Mouse (Mus musculus): ENCODE results near the gene Clic3. TPM values are rescaled to one million over a fixed set of nuclear protein-coding genes. Genes with fewer than 3 reads are reported as not detected.
A peak's percentile ranks its signal among the peaks of the same experiment; 100 is the strongest.

Gene Clic3
- polyA plus RNA-seq, 1 experiment from 2014 or later = 3.7 TPM

GRCm38 (mm10) chr2:25493476-25493961, 36.9 kb downstream of the Clic3 start, which contains the start of gene Lcn12:
Gene Lcn12, minus strand, starts transcription at chr2:25493911.
- no peaks in the 10 kb centered on the region for H3K4me1 ChIP-seq (replicated peaks)
- 88% methylated on average over 5 of the region's 5 CpGs for WGBS
- no peak within 1 kb of the TSS for H3K4me2 ChIP-seq
- H3K9me3 ChIP-seq = no peaks in the 10 kb centered on the region
- no peak for ATAC-seq (ENCODE audit: low FRiP score)
- H3K27me3 ChIP-seq = 0 out of 2 replicates have a peak, but pooled peaks cover 6% of the 10 kb centered on the region
- H3K9ac ChIP-seq = no peak within 1 kb of the TSS
- H3K4me3 ChIP-seq = no peak within 1 kb of the TSS
- no peaks in the 10 kb centered on the region for H3K36me3 ChIP-seq
- H3K27ac ChIP-seq = no peak within 1 kb of the TSS

- Histone ChIP-seq H3K9ac (no peak overlapping the region), H3K27me3 (no peaks in the 10 kb centered on the region), H3K4me1 (replicated peaks) (peaks cover 8% of the 10 kb centered on the region), H3K4me2 (no peak overlapping the region), H3K27ac (no peak overlapping the region), H3K4me3 (no peak overlapping the region), H3K9me3 (no peaks in the 10 kb centered on the region), H3K36me3 (no peaks in the 10 kb centered on the region)
- 44% methylated on average over 4 of the region's 4 CpGs for WGBS
- no peak for ATAC-seq (ENCODE audit: low FRiP score)
Measured at GRCm38 (mm10) chr2:25496462-25496861, 39.8 kb downstream of the Clic3 start.

- no peaks in the 10 kb centered on the region for H3K9me3 ChIP-seq
- no peak overlapping the region for H3K9ac ChIP-seq
- WGBS = 52% methylated on average over 6 of the region's 6 CpGs
- no peak overlapping the region for H3K4me2 ChIP-seq
- H3K4me3 ChIP-seq = no peak overlapping the region
- H3K27me3 ChIP-seq = no peaks in the 10 kb centered on the region
- no peak for ATAC-seq (ENCODE audit: low FRiP score)
- peaks cover 7% of the 10 kb centered on the region for H3K36me3 ChIP-seq
- peak overlapping the region; percentile 58 for H3K27ac ChIP-seq
- H3K4me1 ChIP-seq (replicated peaks) = peaks cover 19% of the 10 kb centered on the region
Measured at GRCm38 (mm10) chr2:25497846-25498575, 41.4 kb downstream of the Clic3 start.

- H3K9ac ChIP-seq = no peak overlapping the region
- no peak for ATAC-seq (ENCODE audit: low FRiP score)
- H3K9me3 ChIP-seq = no peaks in the 10 kb centered on the region
- 74% methylated on average over 15 of the region's 15 CpGs for WGBS
- no peak overlapping the region for H3K4me3 ChIP-seq
- H3K27ac ChIP-seq = no peak overlapping the region
- H3K36me3 ChIP-seq = peaks cover 15% of the 10 kb centered on the region
- H3K4me2 ChIP-seq = no peak overlapping the region
- H3K4me1 ChIP-seq (replicated peaks) = peaks cover 19% of the 10 kb centered on the region
- H3K27me3 ChIP-seq = no peaks in the 10 kb centered on the region
Measured at GRCm38 (mm10) chr2:25498622-25499478, 42.2 kb downstream of the Clic3 start.

- Histone ChIP-seq H3K4me1 (replicated peaks) (peaks cover 19% of the 10 kb centered on the region), H3K9ac (peak overlapping the region; percentile 66; the same call in 1 of the 2 replicates), H3K27ac (peak overlapping the region; percentile 73), H3K27me3 (no peaks in the 10 kb centered on the region), H3K36me3 (peaks cover 28% of the 10 kb centered on the region), H3K9me3 (no peaks in the 10 kb centered on the region), H3K4me2 (peak overlapping the region; percentile 100), H3K4me3 (peak overlapping the region; percentile 90)
- ATAC-seq (ENCODE audit: low FRiP score) = peak; percentile 53
- 70% methylated on average over 6 of the region's 6 CpGs for WGBS
Measured at GRCm38 (mm10) chr2:25500071-25500575, 43.5 kb downstream of the Clic3 start.

GRCm38 (mm10) chr2:25500576-25501405, 44.2 kb downstream of the Clic3 start, which contains the start of gene Fbxw5:
Gene Fbxw5, plus strand, starts transcription at chr2:25500750.
- Histone ChIP-seq H3K36me3 (peaks cover 34% of the 10 kb centered on the region), H3K4me1 (replicated peaks) (peaks cover 19% of the 10 kb centered on the region), H3K4me2 (peak within 1 kb of the TSS; percentile 100), H3K27me3 (no peaks in the 10 kb centered on the region), H3K9ac (peak within 1 kb of the TSS; percentile 98), H3K27ac (peak within 1 kb of the TSS; percentile 89), H3K4me3 (peak within 1 kb of the TSS; percentile 90), H3K9me3 (no peaks in the 10 kb centered on the region)
- WGBS = 2% methylated on average over 34 of the region's 44 CpGs
- ATAC-seq (ENCODE audit: low FRiP score) = peak; percentile 86

- H3K4me3 ChIP-seq = peak within 1 kb of the TSS; percentile 90
- peak within 1 kb of the TSS; percentile 98 for H3K9ac ChIP-seq
- H3K27ac ChIP-seq = peak within 1 kb of the TSS; percentile 89
- no peaks in the 10 kb centered on the region for H3K9me3 ChIP-seq
- peaks cover 45% of the 10 kb centered on the region for H3K36me3 ChIP-seq
- H3K27me3 ChIP-seq = no peaks in the 10 kb centered on the region
- peak within 1 kb of the TSS; percentile 100 for H3K4me2 ChIP-seq
- peaks cover 19% of the 10 kb centered on the region for H3K4me1 ChIP-seq (replicated peaks)
- peak; percentile 2; the same call in 1 of the 2 replicates for ATAC-seq (ENCODE audit: low FRiP score)
- 75% methylated on average over 20 of the region's 20 CpGs for WGBS
Measured at GRCm38 (mm10) chr2:25501593-25502486, 45.2 kb downstream of the Clic3 start, which contains the start of gene C8g. Gene C8g, minus strand, starts transcription at chr2:25501719.

- H3K9me3 ChIP-seq = no peaks in the 10 kb centered on the region
Measured at GRCm38 (mm10) chr2:25502726-25503125, 46.1 kb downstream of the Clic3 start.

GRCm38 (mm10) chr2:25504538-25504937, 47.9 kb downstream of the Clic3 start:
- Histone ChIP-seq H3K4me3 (no peak overlapping the region), H3K27ac (no peak overlapping the region), H3K4me1 (replicated peaks) (peaks cover 19% of the 10 kb centered on the region), H3K36me3 (peaks cover 47% of the 10 kb centered on the region), H3K27me3 (no peaks in the 10 kb centered on the region), H3K9me3 (no peaks in the 10 kb centered on the region), H3K4me2 (no peak overlapping the region), H3K9ac (no peak overlapping the region)
- ATAC-seq (ENCODE audit: low FRiP score) = no peak
- WGBS = 93% methylated on average over 19 of the region's 19 CpGs

More at GRCm38 (mm10) chr2:25502726-25503125, 46.1 kb downstream of the Clic3 start:
- 95% methylated on average over 3 of the region's 3 CpGs for WGBS
- Histone ChIP-seq H3K36me3 (peaks cover 47% of the 10 kb centered on the region), H3K4me3 (no peak overlapping the region), H3K9ac (no peak overlapping the region; the same call in 1 of the 2 replicates), H3K27ac (no peak overlapping the region), H3K27me3 (no peaks in the 10 kb centered on the region), H3K4me1 (replicated peaks) (peaks cover 19% of the 10 kb centered on the region), H3K4me2 (no peak overlapping the region)
- ATAC-seq (ENCODE audit: low FRiP score) = no peak

- ATAC-seq (ENCODE audit: low FRiP score) = no peak
- peaks cover 47% of the 10 kb centered on the region for H3K36me3 ChIP-seq
- H3K9me3 ChIP-seq = no peaks in the 10 kb centered on the region
- no peak overlapping the region for H3K27ac ChIP-seq
- no peaks in the 10 kb centered on the region for H3K27me3 ChIP-seq
- no peak overlapping the region for H3K9ac ChIP-seq
- no peak overlapping the region for H3K4me3 ChIP-seq
- 100% methylated on average over 1 of the region's 1 CpGs for WGBS
- no peak overlapping the region for H3K4me2 ChIP-seq
- peaks cover 18% of the 10 kb centered on the region for H3K4me1 ChIP-seq (replicated peaks)
Measured at GRCm38 (mm10) chr2:25505000-25505399, 48.4 kb downstream of the Clic3 start.

GRCm38 (mm10) chr2:25505860-25506259, 49.2 kb downstream of the Clic3 start:
- WGBS = 88% methylated on average over 4 of the region's 4 CpGs
- peaks cover 14% of the 10 kb centered on the region for H3K4me1 ChIP-seq (replicated peaks)
- no peak overlapping the region for H3K4me3 ChIP-seq
- H3K4me2 ChIP-seq = no peak overlapping the region
- H3K9ac ChIP-seq = no peak overlapping the region
- peaks cover 47% of the 10 kb centered on the region for H3K36me3 ChIP-seq
- no peak for ATAC-seq (ENCODE audit: low FRiP score)
- H3K9me3 ChIP-seq = no peaks in the 10 kb centered on the region
- H3K27me3 ChIP-seq = no peaks in the 10 kb centered on the region
- no peak overlapping the region for H3K27ac ChIP-seq

Measured in hindbrain, embryonic 13.5 days (tissue).